Mouse (Mus musculus) MEL (cell line): ENCODE data around the gene Lrrc4. TPM values are rescaled to one million over a fixed set of nuclear protein-coding genes. Genes with fewer than 3 reads are reported as not detected.

Source experiments
- DNase-seq: peaks from one replicate; pipeline ENCODE4 v3.0.0; 2011; ENCODE audit warnings: low read depth, low spot score
- H3K27ac ChIP-seq: 2 replicates; pipeline ENCODE4 v1.5.1; 2012; ENCODE audit warnings: low read depth, mild to moderate bottlenecking, control low read depth, low read length, moderate library complexity; ENCODE audit not compliant: control insufficient read depth
- H3K27me3 ChIP-seq, 2 experiments: fragments of 150-350 bp in 1 of 2; sonication (generic) in 1 of 2; 2 replicates each; pipeline ENCODE4 v1.6.1; 2012; ENCODE audit warnings: low read length in 2 of 2, mild to moderate bottlenecking in 2 of 2, improper control_type of control experiment in 1 of 2, moderate library complexity in 1 of 2; ENCODE audit not compliant: insufficient read depth in 2 of 2, control insufficient read depth in 1 of 2
- H3K36me3 ChIP-seq, 2 experiments: 2 replicates each; pipeline ENCODE4 v1.6.1; 2012 to 2014; ENCODE audit warnings: low read length in 2 of 2, improper control_type of control experiment in 1 of 2, inconsistent platforms in 1 of 2, mild to moderate bottlenecking in 1 of 2; ENCODE audit not compliant: insufficient read depth in 2 of 2, control insufficient read depth in 1 of 2
- H3K4me1 ChIP-seq, 2 experiments: fragments of 150-350 bp in 1 of 2; sonication (generic) in 1 of 2; 2 replicates each; pipeline ENCODE4 v1.6.1; 2012; ENCODE audit warnings: low read length in 2 of 2, improper control_type of control experiment in 1 of 2, mild to moderate bottlenecking in 1 of 2; ENCODE audit not compliant: insufficient read depth in 2 of 2, control insufficient read depth in 1 of 2
- H3K4me3 ChIP-seq, 2 experiments: fragments of 150-350 bp in 1 of 2; sonication (generic) in 1 of 2; 2 replicates each; pipeline ENCODE4 v1.5.1; 2012; ENCODE audit warnings: low read depth in 2 of 2, low read length in 2 of 2, mild to moderate bottlenecking in 2 of 2, moderate library complexity in 2 of 2, control low read depth in 1 of 2, improper control_type of control experiment in 1 of 2; ENCODE audit not compliant: control insufficient read depth in 1 of 2, insufficient read depth in 1 of 2
- H3K79me2 ChIP-seq: 2 replicates; pipeline ENCODE4 v1.6.1; 2012; ENCODE audit warnings: mild to moderate bottlenecking, low read length, moderate library complexity; ENCODE audit not compliant: control insufficient read depth, poor library complexity, insufficient read depth
- H3K9ac ChIP-seq: 2 replicates; pipeline ENCODE4 v1.6.1; 2012; ENCODE audit warnings: low read depth, mild to moderate bottlenecking, control low read depth, low read length, moderate library complexity; ENCODE audit not compliant: control insufficient read depth, poor library complexity, severe bottlenecking
- H3K9me3 ChIP-seq: fragments of 150-350 bp; sonication (generic); replicated peaks from 2 replicates; pipeline ENCODE4 v1.6.1; 2012; ENCODE audit warnings: mild to moderate bottlenecking, low read length, improper control_type of control experiment, moderate library complexity; ENCODE audit not compliant: insufficient read depth
- BHLHE40 ChIP-seq: IDR thresholded peaks from 2 replicates; pipeline ENCODE4 v1.6.1; 2012; ENCODE audit warnings: low read depth, mild to moderate bottlenecking, inconsistent platforms, low read length, improper control_type of control experiment, borderline replicate concordance
- CHD1 ChIP-seq: IDR thresholded peaks from 2 replicates; pipeline ENCODE4 v1.6.1; 2012; ENCODE audit warnings: low read depth, mild to moderate bottlenecking, inconsistent platforms, low read length, improper control_type of control experiment
- CTCF ChIP-seq, 3 experiments: IDR thresholded peaks in 2 of 3; conservative IDR thresholded peaks in 1 of 3; 2 replicates each; pipeline ENCODE4 v1.5.1; 2011 to 2012; ENCODE audit warnings: low read length in 3 of 3, low read depth in 2 of 3, mild to moderate bottlenecking in 2 of 3, improper control_type of control experiment in 1 of 3, inconsistent platforms in 1 of 3, mixed read lengths in 1 of 3, moderate library complexity in 1 of 3; ENCODE audit not compliant: control insufficient read depth in 1 of 3, insufficient read depth in 1 of 3, poor library complexity in 1 of 3, severe bottlenecking in 1 of 3
- E2F4 ChIP-seq: IDR thresholded peaks from 2 replicates; pipeline ENCODE4 v1.6.1; 2011; ENCODE audit warnings: low read depth, low read length, improper control_type of control experiment, borderline replicate concordance
- ELF1 ChIP-seq: IDR thresholded peaks from 2 replicates; pipeline ENCODE4 v1.6.1; 2014; ENCODE audit warnings: low read depth, mild to moderate bottlenecking, inconsistent platforms, low read length, improper control_type of control experiment, moderate library complexity
- EP300 ChIP-seq, 2 experiments: IDR thresholded peaks; 2 replicates each; pipeline ENCODE4 v1.6.1; 2011; ENCODE audit warnings: improper control_type of control experiment in 2 of 2, low read length in 2 of 2, low read depth in 1 of 2, mild to moderate bottlenecking in 1 of 2
- ETS1 ChIP-seq: IDR thresholded peaks from 2 replicates; pipeline ENCODE4 v1.6.1; 2012; ENCODE audit warnings: low read depth, mild to moderate bottlenecking, inconsistent platforms, low read length, improper control_type of control experiment, moderate library complexity
- GABPA ChIP-seq: IDR thresholded peaks from 2 replicates; pipeline ENCODE4 v1.6.1; 2012; ENCODE audit warnings: low read depth, mild to moderate bottlenecking, inconsistent platforms, low read length, improper control_type of control experiment, moderate library complexity
- HCFC1 ChIP-seq: IDR thresholded peaks from 2 replicates; pipeline ENCODE4 v1.6.1; 2012; ENCODE audit warnings: low read depth, mild to moderate bottlenecking, inconsistent platforms, low read length, improper control_type of control experiment, moderate library complexity
- JUND ChIP-seq: IDR thresholded peaks from 2 replicates; pipeline ENCODE4 v1.6.1; 2011; ENCODE audit warnings: low read depth, mild to moderate bottlenecking, improper control_type of control experiment, low read length
- KAT2A ChIP-seq: conservative IDR thresholded peaks from 2 replicates; pipeline ENCODE4 v1.6.1; 2012; ENCODE audit warnings: low read depth, low read length, improper control_type of control experiment, inconsistent platforms
- MAFK ChIP-seq: IDR thresholded peaks from 2 replicates; pipeline ENCODE4 v1.6.1; 2011; ENCODE audit warnings: low read depth, mild to moderate bottlenecking, low read length, improper control_type of control experiment, borderline replicate concordance
- MAX ChIP-seq: IDR thresholded peaks from 2 replicates; pipeline ENCODE4 v1.6.1; 2011; ENCODE audit warnings: low read length, improper control_type of control experiment
- MAZ ChIP-seq: IDR thresholded peaks from 2 replicates; pipeline ENCODE4 v1.6.1; 2012; ENCODE audit warnings: low read depth, mild to moderate bottlenecking, inconsistent platforms, low read length, improper control_type of control experiment
- MEF2A ChIP-seq: IDR thresholded peaks from 2 replicates; pipeline ENCODE4 v1.6.1; 2014; ENCODE audit warnings: low read depth, mild to moderate bottlenecking, inconsistent platforms, low read length, improper control_type of control experiment; ENCODE audit not compliant: poor library complexity, insufficient replicate concordance, severe bottlenecking; ENCODE audit errors: extremely low read depth
- MXI1 ChIP-seq: IDR thresholded peaks from 2 replicates; pipeline ENCODE4 v1.6.1; 2011; ENCODE audit warnings: mild to moderate bottlenecking, low read depth, low read length, improper control_type of control experiment
- MYB ChIP-seq: IDR thresholded peaks from 2 replicates; pipeline ENCODE4 v1.6.1; 2011; ENCODE audit warnings: mild to moderate bottlenecking, low read depth, low read length, improper control_type of control experiment
- MYC ChIP-seq: IDR thresholded peaks from 2 replicates; pipeline ENCODE4 v1.6.1; 2011; ENCODE audit warnings: low read depth, mild to moderate bottlenecking, low read length, improper control_type of control experiment, moderate library complexity
- NELFE ChIP-seq: IDR thresholded peaks from 2 replicates; pipeline ENCODE4 v1.6.1; 2011; ENCODE audit warnings: low read depth, low read length, improper control_type of control experiment
- NRF1 ChIP-seq: IDR thresholded peaks from 2 replicates; pipeline ENCODE4 v1.6.1; 2014; ENCODE audit warnings: low read depth, mild to moderate bottlenecking, inconsistent platforms, low read length, improper control_type of control experiment, moderate library complexity; ENCODE audit not compliant: poor library complexity, insufficient read depth, severe bottlenecking
- POLR2A ChIP-seq, 2 experiments: IDR thresholded peaks; 2 replicates each; pipeline ENCODE4 v1.6.1; 2011 to 2012; ENCODE audit warnings: low read length in 2 of 2, mild to moderate bottlenecking in 2 of 2, control low read depth in 1 of 2, improper control_type of control experiment in 1 of 2, low read depth in 1 of 2, moderate library complexity in 1 of 2; ENCODE audit not compliant: control insufficient read depth in 1 of 2, insufficient read depth in 1 of 2, poor library complexity in 1 of 2
- POLR2AphosphoS2 ChIP-seq: IDR thresholded peaks from 2 replicates; pipeline ENCODE4 v1.6.1; 2011; ENCODE audit warnings: low read length, improper control_type of control experiment
- POLR2AphosphoS5 ChIP-seq: IDR thresholded peaks from 2 replicates; pipeline ENCODE4 v1.6.1; 2012; ENCODE audit warnings: low read depth, borderline replicate concordance, mild to moderate bottlenecking, inconsistent platforms, low read length, moderate library complexity, mixed read lengths
- RAD21 ChIP-seq: IDR thresholded peaks from 2 replicates; pipeline ENCODE4 v1.6.1; 2011; ENCODE audit warnings: mild to moderate bottlenecking, low read depth, low read length, improper control_type of control experiment
- RCOR1 ChIP-seq: IDR thresholded peaks from 2 replicates; pipeline ENCODE4 v1.6.1; 2012; ENCODE audit warnings: low read depth, mild to moderate bottlenecking, inconsistent platforms, low read length, improper control_type of control experiment
- SIN3A ChIP-seq: IDR thresholded peaks from 2 replicates; pipeline ENCODE4 v1.6.1; 2012; ENCODE audit warnings: low read length, improper control_type of control experiment, inconsistent platforms
- SMC3 ChIP-seq: IDR thresholded peaks from 2 replicates; pipeline ENCODE4 v1.6.1; 2011; ENCODE audit warnings: low read depth, low read length, improper control_type of control experiment
- TAL1 ChIP-seq: IDR thresholded peaks from 2 replicates; pipeline ENCODE4 v1.6.1; 2012; ENCODE audit warnings: mild to moderate bottlenecking, inconsistent platforms, low read length, moderate library complexity, mixed read lengths
- TBP ChIP-seq: IDR thresholded peaks from 2 replicates; pipeline ENCODE4 v1.8.0; 2011; ENCODE audit warnings: low read depth, low read length, improper control_type of control experiment
- TCF12 ChIP-seq: IDR thresholded peaks from 2 replicates; pipeline ENCODE4 v1.6.1; 2014; ENCODE audit warnings: low read depth, mild to moderate bottlenecking, inconsistent platforms, low read length, improper control_type of control experiment, moderate library complexity
- UBTF ChIP-seq: IDR thresholded peaks from 2 replicates; pipeline ENCODE4 v1.6.1; 2012; ENCODE audit warnings: low read depth, mild to moderate bottlenecking, inconsistent platforms, low read length, improper control_type of control experiment, moderate library complexity, borderline replicate concordance; ENCODE audit not compliant: insufficient read depth
- USF1 ChIP-seq: IDR thresholded peaks from 2 replicates; pipeline ENCODE4 v1.6.1; 2014; ENCODE audit warnings: low read depth, mild to moderate bottlenecking, inconsistent platforms, low read length, improper control_type of control experiment, moderate library complexity
- USF2 ChIP-seq, 2 experiments: IDR thresholded peaks; 2 replicates each; pipeline ENCODE4 v1.6.1; 2011 to 2012; ENCODE audit warnings: improper control_type of control experiment in 2 of 2, low read length in 2 of 2, borderline replicate concordance in 1 of 2, inconsistent platforms in 1 of 2, low read depth in 1 of 2, mild to moderate bottlenecking in 1 of 2; ENCODE audit not compliant: insufficient read depth in 1 of 2
- ZC3H11A ChIP-seq: IDR thresholded peaks from 2 replicates; pipeline ENCODE4 v1.6.1; 2012; ENCODE audit warnings: low read depth, mild to moderate bottlenecking, inconsistent platforms, low read length, improper control_type of control experiment
- ZKSCAN1 ChIP-seq: IDR thresholded peaks from 2 replicates; pipeline ENCODE4 v1.6.1; 2012; ENCODE audit warnings: low read depth, mild to moderate bottlenecking, inconsistent platforms, low read length, improper control_type of control experiment, moderate library complexity
- ZMIZ1 ChIP-seq: IDR thresholded peaks from 2 replicates; pipeline ENCODE4 v1.6.1; 2012; ENCODE audit warnings: low read depth, mild to moderate bottlenecking, inconsistent platforms, low read length, improper control_type of control experiment, moderate library complexity
- ZNF384 ChIP-seq: IDR thresholded peaks from 2 replicates; pipeline ENCODE4 v1.6.1; 2012; ENCODE audit warnings: low read depth, mild to moderate bottlenecking, inconsistent platforms, low read length, improper control_type of control experiment
- polyA plus RNA-seq, 2 experiments: library from polyadenylated mRNA; stranded (reverse) in 1 of 2; unstranded in 1 of 2; fragments of >175 nt in 1 of 2; fragments of >200 nt in 1 of 2; gene quantifications; 2 replicates each; pipeline versions ENCODE4 v1.2.1 to v1.2.4; 2012; ENCODE audit warnings: low replicate concordance in 2 of 2, low read depth in 1 of 2; ENCODE audit not compliant: insufficient read length in 2 of 2, insufficient read depth in 1 of 2, missing spikeins in 1 of 2
- total RNA-seq: library from RNA; depleted of rRNA; stranded (reverse); fragments of 300-350 nt; gene quantifications from 2 replicates; pipeline ENCODE4 v1.2.3, GENCODE M21; 2012

Lrrc4 gene
- total and polyA plus RNA-seq, 3 experiments, result 0.07 to 0.12 TPM; not detected in 1

DNA sequence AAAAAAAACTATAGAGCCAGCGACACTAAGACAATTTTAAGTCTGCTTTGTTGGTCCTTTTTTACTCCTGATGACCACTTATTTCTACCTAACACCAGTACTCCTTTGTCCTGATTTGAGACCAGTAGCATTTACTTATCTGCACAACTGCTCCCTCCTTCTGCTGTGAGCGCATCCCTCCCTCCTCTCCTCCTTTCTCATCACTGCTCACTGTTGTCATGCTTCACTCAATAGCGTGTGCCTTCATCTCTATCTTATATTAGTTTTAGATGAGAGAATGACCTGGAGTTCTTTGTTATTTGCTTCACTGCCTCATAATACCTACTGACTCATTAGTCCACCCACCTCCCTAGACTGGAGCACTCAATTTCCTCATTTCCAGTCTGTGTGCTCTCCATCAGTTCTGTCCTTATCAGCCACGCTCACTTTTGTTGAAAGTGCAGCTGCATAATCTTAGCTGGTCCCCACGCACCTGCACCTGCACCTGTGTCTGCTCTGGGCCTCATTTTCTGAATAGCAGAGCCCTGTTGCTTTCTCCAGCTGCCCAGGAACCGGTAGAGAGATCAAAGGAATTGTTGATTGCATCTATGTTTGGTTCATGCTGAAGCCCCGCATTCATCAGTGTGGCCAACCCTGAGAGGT is 114.2 kb downstream of the Lrrc4 start:
- DNase-seq, result peak; percentile 72
- Histone ChIP-seq H3K4me3 (no peak overlapping the region), H3K27ac (peak overlapping the region; percentile 29; the same call in 1 of the 2 replicates), H3K27me3 (no peaks in the 10 kb centered on the region), H3K79me2 (0 out of 2 replicates have a peak, but pooled peaks cover 4% of the 10 kb centered on the region), H3K36me3 (peaks cover 21 to 32% of the 10 kb centered on the region in 2 experiments), H3K9me3 (no peaks in the 10 kb centered on the region), H3K9ac (no peak overlapping the region), H3K4me1 (peaks cover 11 to 12% of the 10 kb centered on the region in 2 experiments)
- TF ChIP-seq ELF1 (no peak; the same call in 1 of the 2 replicates), TBP (no peak), BHLHE40 (no peak), UBTF (no peak), MXI1 (no peak), ETS1 (peak; percentile 67), MYB (no peak), ZKSCAN1 (no peak), KAT2A (no peak), NELFE (no peak), ZC3H11A (no peak), NRF1 (no peak), POLR2A (IDR thresholded peaks at IDR 0.05; ENCODE audit: control insufficient read depth in 1 of 2, insufficient read depth in 1 of 2, low read depth in 1 of 2, low read length in 2 of 2, poor library complexity in 1 of 2) (no peak), MEF2A (no peak), EP300 (IDR thresholded peaks at IDR 0.05; ENCODE audit: low read depth in 1 of 2, low read length in 2 of 2) (peak; percentile 65 to 80), CHD1 (no peak), ZMIZ1 (no peak), POLR2AphosphoS2 (no peak), RAD21 (no peak), SMC3 (no peak), RCOR1 (peak; percentile 62), USF2 (IDR thresholded peaks at IDR 0.05; ENCODE audit: borderline replicate concordance in 1 of 2, insufficient read depth in 1 of 2, low read depth in 1 of 2, low read length in 2 of 2) (no peak), JUND (no peak), MAX (no peak), TAL1 (peak; percentile 40; the same call in 1 of the 2 replicates), USF1 (no peak), GABPA (no peak), CTCF (IDR thresholded peaks at IDR 0.05 in 2 of 3, conservative IDR thresholded peaks at IDR 0.05 in 1 of 3; ENCODE audit: control insufficient read depth in 1 of 3, insufficient read depth in 1 of 3, low read depth in 2 of 3, low read length in 3 of 3, poor library complexity in 1 of 3, severe bottlenecking in 1 of 3) (no peak), E2F4 (no peak), HCFC1 (no peak), MAFK (no peak), MAZ (no peak), MYC (no peak), POLR2AphosphoS5 (no peak), TCF12 (peak; percentile 98), ZNF384 (no peak), SIN3A (no peak)
